Mouse (Mus musculus) layer of hippocampus, postnatal 25 days (tissue): ENCODE measurements around the gene Slc9a8. TPM values are rescaled to one million over a fixed set of nuclear protein-coding genes. Genes with fewer than 3 reads are reported as not detected.

Source experiments
- DNase-seq, 2 experiments: peaks; one replicate each; pipeline ENCODE4 v3.0.0; 2022; ENCODE audit warnings: mixed read lengths in 2 of 2, low spot score in 1 of 2; ENCODE audit errors: extremely low spot score in 1 of 2
- total RNA-seq, 2 experiments: library from RNA; stranded (reverse); gene quantifications; 2 replicates each; pipeline ENCODE4 v1.2.3; 2021

The Slc9a8 gene
- total RNA-seq, 2 experiments from 2014 or later, result 25.9 to 35.7 TPM

- no peak for DNase-seq
Observed at GRCm38 (mm10) chr2:167476762-167477161, 55.2 kb downstream of the Slc9a8 start.

DNA sequence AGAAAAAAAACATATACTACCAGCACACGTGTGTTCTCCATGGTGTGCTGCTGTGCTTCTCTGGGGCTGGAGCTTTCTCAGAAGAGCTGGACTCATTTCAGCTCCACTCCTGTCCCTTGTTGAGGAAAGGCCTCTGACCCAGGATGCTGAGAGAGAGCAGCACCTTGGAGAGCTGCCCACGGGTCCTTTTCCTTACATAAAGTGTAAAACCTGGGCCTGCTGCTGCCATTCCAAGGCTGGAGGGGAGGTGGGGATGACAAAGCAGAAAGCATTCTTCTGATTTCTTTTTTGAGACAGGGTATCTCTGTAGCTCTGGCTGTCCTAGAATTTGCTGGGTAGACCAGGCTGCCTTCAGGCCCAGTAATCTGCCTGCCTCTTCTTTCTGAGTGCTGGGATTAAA is 56.6 kb downstream of the Slc9a8 start:
- no peak for DNase-seq

DNA sequence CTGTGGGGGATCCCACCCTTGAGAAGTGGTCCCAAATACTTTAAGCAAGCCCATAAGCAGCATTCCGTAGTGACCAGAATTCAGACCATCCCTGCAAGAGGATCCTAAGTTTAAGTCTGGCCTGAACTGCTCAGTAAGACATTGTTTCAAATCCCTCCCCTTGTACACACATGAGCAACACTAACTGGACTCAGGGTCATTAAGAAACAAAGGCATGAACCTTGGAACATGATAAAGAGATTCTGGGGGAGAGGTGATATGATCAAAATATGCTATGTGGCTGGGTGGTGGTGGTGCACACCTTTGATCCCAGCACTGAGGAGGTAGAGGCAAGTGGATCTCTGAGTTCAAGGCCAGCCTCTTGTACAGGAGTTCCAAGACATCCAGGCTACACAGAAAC is 58.0 kb downstream of the Slc9a8 start:
- DNase-seq, result no peak

GRCm38 (mm10) chr2:167482681-167483080 is 61.2 kb downstream of the Slc9a8 start:
- DNase-seq, result no peak

- DNase-seq, result no peak
Observed at GRCm38 (mm10) chr2:167483081-167483826, 61.7 kb downstream of the Slc9a8 start.

DNA sequence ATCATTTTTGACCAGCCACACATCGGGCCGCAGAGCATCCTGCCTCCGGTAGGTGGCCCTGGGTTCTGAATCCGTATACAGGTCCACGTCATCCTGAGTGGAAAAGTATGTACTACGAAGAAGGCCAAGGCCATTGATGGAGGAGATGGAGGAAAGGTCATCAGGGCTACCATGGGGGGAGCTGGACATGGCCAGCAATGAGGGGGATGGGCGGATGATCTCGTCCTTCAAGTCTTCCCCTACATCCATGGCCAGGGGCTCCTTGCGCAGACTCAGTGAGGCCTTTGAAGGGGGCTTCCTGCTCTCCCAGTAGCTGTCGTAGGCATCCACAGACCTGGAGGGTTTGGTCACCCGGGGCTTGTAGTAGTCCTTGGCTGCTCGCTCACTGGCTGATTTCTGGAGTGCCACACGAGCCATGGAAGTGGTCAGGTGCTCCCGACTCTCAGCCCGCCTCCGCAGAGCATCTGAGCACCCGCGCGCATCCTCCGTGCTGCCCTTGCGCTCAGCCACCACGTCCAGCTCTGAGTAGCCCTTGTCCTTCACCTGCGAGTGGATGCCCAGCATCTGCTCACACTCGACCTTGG is 62.4 kb downstream of the Slc9a8 start:
- no peak for DNase-seq

DNA sequence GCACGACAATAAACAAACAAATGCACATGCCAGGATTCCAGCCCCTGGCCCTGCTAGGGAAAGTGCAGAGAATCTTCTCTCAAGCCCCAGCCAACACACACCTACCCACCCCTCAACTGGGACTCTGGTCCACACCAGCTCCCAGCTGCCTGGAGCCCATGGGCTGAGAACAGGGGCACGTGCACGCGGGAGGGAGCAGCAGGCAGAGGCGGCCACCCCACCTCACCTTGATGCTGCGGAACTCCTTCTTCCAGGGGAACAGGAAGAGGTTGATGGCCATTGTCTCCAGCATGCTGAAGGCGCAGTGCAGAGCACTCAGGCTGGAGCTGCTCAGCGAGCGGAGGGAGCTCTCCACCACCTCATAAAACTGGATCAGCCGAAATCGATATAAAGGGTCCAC is 63.4 kb downstream of the Slc9a8 start:
- no peak for DNase-seq

GRCm38 (mm10) chr2:167485501-167486377 is 64.2 kb downstream of the Slc9a8 start:
- DNase-seq, result peak in 1 of 2 experiments; percentile 58

GRCm38 (mm10) chr2:167486573-167486972 is 65.1 kb downstream of the Slc9a8 start:
- no peak for DNase-seq

DNA sequence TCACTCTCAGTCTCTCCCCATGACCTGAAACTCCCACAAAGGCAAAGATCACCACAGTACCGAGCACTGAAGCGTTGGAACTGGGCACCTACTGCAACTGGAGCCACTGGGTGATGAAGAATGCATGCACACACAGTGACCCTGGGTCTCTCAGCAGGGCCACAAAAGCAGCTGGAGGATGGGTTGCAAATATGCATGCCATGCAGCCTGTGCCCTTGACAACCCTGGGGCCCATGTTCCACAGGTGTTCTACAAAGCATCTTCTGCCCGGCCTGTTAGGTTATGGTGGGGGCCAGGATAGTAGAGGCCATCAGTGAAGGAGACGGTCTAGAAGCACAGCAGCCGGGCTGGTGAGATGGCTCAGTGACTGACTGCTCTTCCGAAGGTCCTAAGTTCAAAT is 66.0 kb downstream of the Slc9a8 start:
- no peak for DNase-seq

GRCm38 (mm10) chr2:167487994-167488393 is 66.5 kb downstream of the Slc9a8 start:
- no peak for DNase-seq

DNA sequence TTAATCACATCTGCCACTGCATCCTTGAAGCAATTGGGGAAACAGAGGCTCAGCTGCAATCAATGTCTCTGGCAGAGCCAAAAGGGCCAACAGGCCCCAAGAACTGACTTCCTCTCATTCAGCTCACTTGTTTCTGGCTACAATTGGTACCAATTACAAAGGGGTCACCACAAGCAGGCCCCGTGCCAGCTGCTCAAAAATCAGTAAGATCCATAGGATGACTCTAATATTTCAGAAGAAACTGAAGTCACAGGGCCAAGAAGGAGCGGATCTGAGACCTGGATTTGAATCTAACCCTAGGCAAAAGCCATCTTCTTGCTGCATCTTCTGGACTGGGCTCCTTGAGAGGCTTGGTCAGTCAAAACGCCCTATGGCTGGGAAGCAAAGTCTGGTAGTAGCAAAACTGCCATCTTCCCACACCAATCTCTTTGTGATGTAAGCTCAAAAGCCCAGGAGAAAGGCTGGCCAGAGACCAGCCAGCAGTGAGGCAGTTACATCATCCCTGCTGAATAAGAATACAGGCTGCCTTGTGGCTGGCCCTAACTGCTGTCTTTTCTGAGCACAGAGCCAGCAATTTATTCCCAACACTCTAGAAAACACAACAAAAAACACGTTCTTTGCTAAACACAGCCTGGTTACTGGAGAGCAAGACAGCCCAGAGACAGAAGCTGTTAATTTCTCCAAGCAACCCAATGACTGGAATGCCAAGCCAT is 69.5 kb downstream of the Slc9a8 start:
- no peak for DNase-seq

- no peak for DNase-seq
Observed at GRCm38 (mm10) chr2:167491757-167492708, 70.5 kb downstream of the Slc9a8 start, which contains the start of gene Rnf114. Gene Rnf114, plus strand, starts transcription at chr2:167492645.

DNA sequence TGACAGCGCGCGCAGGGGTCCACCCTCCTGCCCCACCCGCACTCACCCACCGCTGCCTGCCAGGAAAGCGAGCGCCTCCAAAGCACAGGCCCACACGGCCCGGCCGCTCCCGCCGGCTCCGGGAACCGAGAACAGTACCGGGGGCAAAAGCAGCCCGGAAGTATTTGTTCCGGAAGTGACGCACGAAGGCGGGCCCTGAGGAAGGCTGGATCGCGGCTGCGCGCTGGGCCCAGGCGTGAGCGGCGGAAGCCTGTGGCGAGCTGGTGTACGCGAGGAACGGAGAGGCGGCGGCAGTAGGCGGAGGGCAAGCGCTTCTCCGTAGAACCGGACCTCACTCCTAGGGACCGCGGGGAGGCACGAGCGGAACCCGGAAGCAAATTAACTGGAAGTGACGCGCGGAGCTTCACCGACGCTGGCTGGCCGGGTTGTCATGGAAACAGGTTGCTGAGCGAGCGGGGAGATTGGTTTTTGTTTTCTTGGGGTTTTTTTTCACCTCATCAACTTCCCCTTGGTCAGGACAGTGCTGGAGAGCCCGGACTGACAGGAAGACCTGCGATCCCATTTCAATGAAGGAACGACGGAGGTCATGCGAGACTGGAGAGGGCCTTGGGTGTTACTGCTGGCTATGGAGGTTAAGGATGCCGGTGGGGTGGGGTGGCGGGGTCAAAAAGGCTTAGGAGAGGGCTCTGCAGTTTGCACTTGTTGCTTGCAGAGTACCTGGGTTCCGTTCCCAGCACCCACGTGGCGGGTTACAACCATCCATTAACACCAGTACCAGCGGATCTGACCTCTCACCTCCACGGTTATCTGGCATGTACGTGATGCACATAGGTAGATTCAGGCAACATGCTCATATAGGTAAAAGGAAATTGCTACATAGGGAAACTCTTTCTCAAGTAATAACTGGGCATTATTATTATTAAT is 71.5 kb downstream of the Slc9a8 start, which contains the start of gene Spata2:
TSS of gene Spata2 (minus strand) at position 175 of the 924 bp plus-strand sequence.
- peak; percentile 90 to 97 for DNase-seq

- no peak for DNase-seq
Observed at GRCm38 (mm10) chr2:167496437-167496836, 74.9 kb downstream of the Slc9a8 start.

- no peak for DNase-seq
Observed at GRCm38 (mm10) chr2:167497272-167497671, 75.8 kb downstream of the Slc9a8 start.

GRCm38 (mm10) chr2:167502554-167503252 is 81.2 kb downstream of the Slc9a8 start:
- no peak for DNase-seq
